Mouse (Mus musculus): ENCODE results near the gene Cap2. TPM values are rescaled to one million over a fixed set of nuclear protein-coding genes. Genes with fewer than 3 reads are reported as not detected.

Cap2 gene
- total RNA-seq, 4 experiments from 2014 or later = 175 to 218 (median 200) TPM

DNA sequence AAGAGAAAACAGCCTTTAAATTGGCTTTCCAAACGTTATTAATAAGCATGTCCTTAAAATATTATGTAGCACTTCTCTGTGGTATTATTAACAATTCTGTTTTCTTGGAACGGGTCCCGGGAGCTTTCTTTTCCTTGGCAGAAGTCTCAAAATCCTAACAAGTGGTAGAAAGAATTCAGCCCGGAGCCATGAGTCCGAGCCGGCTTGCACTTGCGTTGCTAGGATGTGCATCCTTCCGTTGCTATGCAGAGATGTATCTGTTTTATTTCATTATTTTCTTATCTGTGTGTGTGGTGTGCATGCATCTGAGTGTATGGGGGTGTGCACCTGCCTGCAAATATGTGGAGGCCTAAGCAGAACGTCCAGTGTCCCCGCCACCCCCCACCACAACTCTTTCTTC is 126.2 kb downstream of the Cap2 start:
- DNase-seq (ENCODE audit: low spot score in 2 of 2) = peak; percentile 52 to 66

DNA sequence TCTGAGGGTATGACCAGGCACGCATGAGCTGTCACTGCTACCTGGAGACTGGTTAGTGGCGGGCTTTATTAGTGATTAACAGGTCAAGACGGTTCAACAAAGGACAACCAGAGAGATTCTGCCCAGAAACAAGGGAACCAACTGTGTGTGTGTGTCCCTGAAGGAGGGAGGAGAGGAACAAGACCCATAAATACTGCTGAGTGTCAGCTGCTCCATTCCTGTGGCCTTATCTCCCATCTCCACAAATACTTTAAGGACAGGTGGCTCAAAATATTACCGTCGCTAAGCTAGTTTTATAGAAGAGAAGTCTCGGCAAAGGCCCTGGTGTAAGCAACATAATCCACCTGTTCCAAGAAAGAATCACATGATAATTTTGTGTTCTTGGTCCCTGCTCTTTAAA is 127.7 kb downstream of the Cap2 start:
- DNase-seq (ENCODE audit: low spot score in 2 of 2) = no peak

DNA sequence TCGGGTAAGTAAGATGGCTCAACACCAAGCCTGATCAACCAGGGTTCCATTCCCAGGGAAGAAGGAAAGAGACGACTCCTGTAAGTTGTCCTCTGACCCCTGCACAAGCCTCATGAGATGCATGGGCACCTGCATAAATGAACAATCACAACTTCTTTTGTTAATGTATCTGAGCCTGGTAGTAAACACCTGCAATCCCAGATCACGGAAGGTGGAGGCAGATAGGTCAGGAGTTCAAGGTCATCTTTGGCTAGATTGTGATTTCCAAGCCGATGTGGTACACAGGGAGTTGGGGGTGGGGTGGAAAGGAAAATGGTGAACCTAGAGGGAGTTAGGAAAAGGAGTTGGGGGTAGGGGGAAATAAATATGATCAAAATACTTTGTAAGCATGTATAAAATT is 131.1 kb downstream of the Cap2 start:
- DNase-seq (ENCODE audit: low spot score in 2 of 2) = no peak

DNA sequence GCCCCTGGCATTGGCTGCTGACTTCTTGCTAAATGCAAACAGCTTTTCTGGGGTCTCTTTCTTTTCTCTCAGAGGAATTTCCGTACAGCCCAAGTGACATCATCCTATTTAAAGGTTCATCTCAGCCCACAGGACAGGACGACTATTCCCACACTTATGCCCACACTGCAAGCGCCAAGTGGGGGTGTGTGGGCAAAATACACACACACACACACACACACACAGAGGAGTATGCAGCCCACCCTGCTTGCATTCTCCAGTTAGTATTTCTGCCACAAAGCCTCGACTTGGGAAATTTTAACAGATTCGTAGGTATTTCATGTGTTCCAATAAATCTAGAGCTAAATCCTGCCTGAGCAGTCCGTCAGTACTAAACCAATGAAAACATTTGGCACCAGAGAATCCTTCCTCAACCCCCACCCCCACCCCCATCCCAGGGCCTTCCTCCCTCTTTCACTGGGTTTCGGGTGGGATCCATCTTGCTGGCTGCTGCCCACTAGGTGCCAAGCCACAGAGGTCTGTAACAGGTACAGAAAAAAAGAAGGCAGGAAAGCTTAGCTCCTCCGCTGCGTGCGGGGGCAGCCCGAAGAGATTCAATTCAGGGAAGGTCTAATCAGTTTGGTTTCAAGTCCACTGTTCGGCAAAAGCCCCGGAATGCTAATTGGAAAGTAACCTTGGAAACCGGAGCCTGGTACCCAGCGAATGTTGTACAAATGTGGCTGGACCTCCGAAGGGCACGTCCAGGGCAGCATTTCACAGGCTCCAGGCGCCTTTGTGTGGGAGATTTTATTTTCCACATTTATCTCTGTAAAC is 131.9 kb downstream of the Cap2 start:
- DNase-seq (ENCODE audit: low spot score in 2 of 2) = peak; percentile 52 to 57

- DNase-seq (ENCODE audit: low spot score in 2 of 2) = peak in 1 of 2 experiments; percentile 39
These were observed 132.5 kb downstream of the Cap2 start for GRCm38 (mm10) chr13:46634133-46634488.

- peak in 1 of 2 experiments; percentile 34 for DNase-seq (ENCODE audit: low spot score in 2 of 2)
These were observed 139.2 kb downstream of the Cap2 start for GRCm38 (mm10) chr13:46640608-46641468.

DNA sequence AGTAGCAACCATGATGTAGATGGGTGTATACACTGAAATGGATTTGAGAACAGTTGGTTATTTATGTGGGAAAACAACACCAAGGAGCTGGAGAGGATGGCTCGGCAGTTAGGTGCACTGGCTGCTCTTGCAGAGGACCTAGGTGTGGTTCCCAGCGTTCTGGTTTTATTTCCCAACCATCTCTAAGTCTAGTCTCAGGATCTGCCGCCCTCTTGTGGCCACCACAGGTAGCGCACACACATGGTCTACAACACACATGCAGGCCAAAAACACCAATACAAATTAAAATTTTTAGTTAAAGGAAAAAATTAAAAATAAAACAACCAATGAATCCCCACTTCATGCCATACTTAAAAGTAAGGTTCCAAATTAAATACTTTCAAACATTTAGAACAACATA is 140.7 kb downstream of the Cap2 start:
- DNase-seq (ENCODE audit: low spot score in 2 of 2) = no peak

GRCm38 (mm10) chr13:46644175-46644574 is 142.5 kb downstream of the Cap2 start:
- DNase-seq (ENCODE audit: low spot score in 2 of 2) = no peak

DNA sequence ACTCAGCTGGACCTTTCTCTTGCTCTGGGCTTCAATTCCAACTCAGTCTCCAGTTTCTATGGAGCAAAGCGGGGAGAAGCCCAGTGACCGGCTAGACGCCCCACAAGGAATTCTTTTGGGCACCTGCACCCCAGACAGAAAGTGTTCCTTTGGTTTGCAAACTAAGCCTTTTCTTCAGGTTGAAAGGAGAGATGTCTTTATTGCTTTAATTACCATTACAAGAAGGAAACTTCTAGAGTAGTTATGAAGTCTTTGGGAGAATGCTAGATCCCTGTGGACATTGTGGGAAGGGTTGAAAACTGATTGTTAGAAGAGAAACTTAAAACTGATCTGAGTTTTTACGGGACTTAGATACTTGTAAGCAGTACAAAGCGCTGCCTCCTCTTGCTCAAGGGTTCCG is 143.8 kb downstream of the Cap2 start:
- no peak for DNase-seq (ENCODE audit: low spot score in 2 of 2)

- DNase-seq (ENCODE audit: low spot score in 2 of 2) = no peak
These were observed 150.2 kb downstream of the Cap2 start for GRCm38 (mm10) chr13:46651853-46652252.

GRCm38 (mm10) chr13:46652671-46653070 is 151.0 kb downstream of the Cap2 start:
- no peak for DNase-seq (ENCODE audit: low spot score in 2 of 2)

- no peak for DNase-seq (ENCODE audit: low spot score in 2 of 2)
These were observed 152.0 kb downstream of the Cap2 start for GRCm38 (mm10) chr13:46653671-46654070.

DNA sequence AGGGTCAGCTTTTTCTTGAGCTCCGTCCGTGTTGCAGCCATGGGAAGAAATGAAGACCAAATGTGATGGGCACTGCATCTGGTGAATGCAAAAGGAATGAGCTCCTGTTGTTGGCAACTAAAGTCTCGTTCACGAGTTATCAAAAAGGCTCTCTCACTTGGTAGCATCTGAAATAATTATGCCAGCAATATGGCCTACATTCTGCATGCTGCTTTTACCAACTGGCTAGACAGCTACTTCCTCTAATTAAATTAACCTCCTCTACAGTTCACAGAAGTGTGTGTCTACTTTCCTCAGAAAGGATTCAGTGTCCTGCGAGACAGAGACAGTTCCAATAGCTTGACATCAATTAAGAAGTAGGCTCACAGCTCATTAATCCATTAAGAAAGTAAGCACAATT is 152.9 kb downstream of the Cap2 start:
- DNase-seq (ENCODE audit: low spot score in 2 of 2) = no peak

DNA sequence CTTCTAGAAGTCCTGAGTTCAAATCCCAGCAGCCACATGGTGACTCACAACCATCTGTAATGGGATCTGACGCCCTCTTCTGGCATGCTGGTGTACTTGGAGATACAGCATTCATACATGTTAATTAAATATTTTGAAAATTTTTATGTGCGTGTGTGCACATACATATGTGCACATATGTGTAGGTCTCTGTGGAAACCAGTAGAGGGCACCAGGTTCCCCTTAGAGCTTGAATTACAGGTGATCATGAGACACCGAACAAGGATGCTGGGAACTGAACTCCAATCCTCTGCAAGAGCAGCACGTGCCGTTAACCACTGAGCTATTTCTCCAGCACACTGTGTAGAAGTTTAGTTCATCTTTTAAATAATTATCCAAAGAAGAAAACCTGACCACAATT is 157.6 kb downstream of the Cap2 start:
- no peak for DNase-seq (ENCODE audit: low spot score in 2 of 2)

DNA sequence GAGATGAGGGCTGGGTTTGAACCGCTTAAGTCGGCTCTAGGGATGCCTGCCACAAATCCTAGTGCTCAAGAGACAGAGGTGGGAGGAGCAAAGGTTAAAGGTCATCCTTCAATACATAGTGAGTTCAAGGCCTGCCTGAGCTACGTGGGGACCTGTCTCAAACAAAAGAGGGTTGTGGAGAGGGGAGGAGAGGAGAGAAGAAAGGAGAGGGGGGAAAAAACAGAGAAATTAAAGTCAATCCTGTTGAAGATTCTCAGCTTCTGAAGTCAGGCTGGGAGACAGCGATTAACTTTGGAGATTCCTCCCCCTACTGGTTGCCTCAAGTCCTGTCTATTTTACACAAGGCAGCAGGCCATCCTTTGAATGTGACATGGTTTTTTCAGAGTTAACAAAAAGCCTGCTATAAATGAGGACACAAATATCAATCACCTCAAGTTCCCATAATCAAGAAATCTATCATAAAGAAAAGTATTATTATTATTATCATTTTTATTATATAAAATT is 161.9 kb downstream of the Cap2 start:
- DNase-seq (ENCODE audit: low spot score in 2 of 2) = no peak

DNA sequence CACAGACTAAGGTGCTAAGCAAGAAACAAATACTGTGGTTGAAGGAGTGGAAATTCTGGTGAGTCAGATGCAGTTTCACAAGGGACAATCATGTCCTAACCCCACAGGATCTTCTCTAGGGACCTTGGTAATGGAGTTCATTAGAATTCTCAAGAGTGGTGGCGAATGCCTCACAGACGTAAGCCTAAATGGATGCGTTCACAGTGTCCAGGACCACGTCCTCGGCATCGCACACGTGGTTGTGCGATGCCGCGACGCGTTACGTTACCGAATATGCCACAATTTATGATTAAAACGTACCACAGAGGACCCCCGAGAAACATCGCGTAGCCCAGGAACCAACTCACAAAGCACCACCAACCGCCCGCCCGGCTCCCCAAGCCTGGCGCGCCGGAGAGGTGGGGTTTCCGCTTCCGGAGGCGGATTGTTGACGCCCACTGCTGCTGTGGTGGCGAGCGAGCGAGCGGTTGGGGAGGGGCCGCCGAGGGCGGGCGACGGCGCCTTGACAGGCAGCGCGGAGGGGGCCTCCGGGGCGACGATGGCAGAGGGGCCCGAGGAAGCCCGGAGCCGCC is 167.5 kb downstream of the Cap2 start, which contains the start of gene Fam8a1:
Gene Fam8a1 (plus strand): TSS at position 475 of the 572 bp plus-strand sequence.
- peak; percentile 78 to 88 for DNase-seq (ENCODE audit: low spot score in 2 of 2)

GRCm38 (mm10) chr13:46669620-46670271 is 168.1 kb downstream of the Cap2 start:
- no peak for DNase-seq (ENCODE audit: low spot score in 2 of 2)

- DNase-seq (ENCODE audit: low spot score in 2 of 2) = no peak
These were observed 168.9 kb downstream of the Cap2 start for GRCm38 (mm10) chr13:46670514-46670913.

DNA sequence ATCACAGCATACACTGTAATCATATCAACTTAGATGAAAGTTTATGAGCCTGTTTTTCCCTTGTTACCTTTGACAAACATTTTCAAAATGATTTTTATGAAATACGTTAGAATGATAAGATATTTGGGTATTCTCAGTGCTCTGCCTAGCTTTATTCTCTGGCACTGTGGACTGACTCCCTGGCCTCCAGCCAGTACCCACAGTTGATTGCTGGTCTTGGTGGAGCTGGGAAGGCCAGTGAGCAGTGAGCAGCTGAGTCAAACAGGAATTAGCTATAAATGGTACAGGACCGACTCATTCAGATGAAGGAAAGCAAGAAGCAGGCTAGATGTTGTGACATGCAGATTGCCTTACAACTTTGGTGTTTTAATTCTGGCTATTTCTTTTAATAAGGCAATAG is 173.0 kb downstream of the Cap2 start:
- no peak for DNase-seq (ENCODE audit: low spot score in 2 of 2)

DNA sequence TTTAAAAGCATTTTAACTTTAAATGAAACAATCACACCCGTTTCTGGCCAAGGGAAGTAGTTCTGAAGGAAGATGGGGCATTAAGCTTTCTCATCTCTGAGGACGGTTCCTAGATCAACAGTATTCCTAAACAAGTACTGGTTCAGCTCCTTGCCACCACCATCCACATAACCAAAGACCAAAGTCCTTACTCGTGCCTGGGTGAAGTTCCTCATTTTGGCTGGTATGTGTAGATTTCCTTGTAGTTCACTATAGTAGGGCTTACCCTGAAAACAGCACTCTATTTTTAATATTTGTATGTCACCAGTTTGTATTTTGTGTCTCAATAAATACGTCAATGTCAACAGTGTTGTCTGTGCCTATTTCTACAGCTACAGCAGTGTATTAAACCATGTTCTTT is 176.1 kb downstream of the Cap2 start:
- DNase-seq (ENCODE audit: low spot score in 2 of 2) = no peak

- no peak for DNase-seq (ENCODE audit: low spot score in 2 of 2)
These were observed 181.3 kb downstream of the Cap2 start for GRCm38 (mm10) chr13:46682921-46683320.
